Mouse (Mus musculus) left cerebral cortex, adult 9 months (tissue): Measurements from ENCODE around the gene Abcc1.

Source experiments
- DNase-seq, 2 experiments: peaks; one replicate each; pipeline ENCODE4 v3.0.0; 2022; ENCODE audit warnings: low spot score in 2 of 2

The Abcc1 gene

GRCm38 (mm10) chr16:14376352-14376751 is 15.0 kb downstream of the Abcc1 start:
- no peak for DNase-seq

- DNase-seq: peak; percentile 42 to 65
Observed at GRCm38 (mm10) chr16:14377321-14377720, 16.0 kb downstream of the Abcc1 start.

GRCm38 (mm10) chr16:14378654-14379053 is 17.3 kb downstream of the Abcc1 start:
- no peak for DNase-seq

- DNase-seq: no peak
Observed at GRCm38 (mm10) chr16:14379888-14380287, 18.5 kb downstream of the Abcc1 start.

- DNase-seq: no peak
Observed at GRCm38 (mm10) chr16:14381061-14381665, 19.8 kb downstream of the Abcc1 start.

GRCm38 (mm10) chr16:14399303-14399702 is 37.9 kb downstream of the Abcc1 start:
- DNase-seq: no peak

GRCm38 (mm10) chr16:14403507-14403906 is 42.1 kb downstream of the Abcc1 start:
- no peak for DNase-seq

GRCm38 (mm10) chr16:14405636-14406035 is 44.3 kb downstream of the Abcc1 start:
- no peak for DNase-seq

GRCm38 (mm10) chr16:14409124-14409523 is 47.8 kb downstream of the Abcc1 start:
- DNase-seq: no peak

- DNase-seq: no peak
Observed at GRCm38 (mm10) chr16:14409776-14410175, 48.4 kb downstream of the Abcc1 start.

GRCm38 (mm10) chr16:14410611-14411010 is 49.3 kb downstream of the Abcc1 start:
- no peak for DNase-seq

- DNase-seq: no peak
Observed at GRCm38 (mm10) chr16:14411156-14411555, 49.8 kb downstream of the Abcc1 start.

- no peak for DNase-seq
Observed at GRCm38 (mm10) chr16:14412551-14412950, 51.2 kb downstream of the Abcc1 start.

- no peak for DNase-seq
Observed at GRCm38 (mm10) chr16:14415206-14415605, 53.8 kb downstream of the Abcc1 start.

GRCm38 (mm10) chr16:14416957-14417618 is 55.7 kb downstream of the Abcc1 start:
- no peak for DNase-seq

GRCm38 (mm10) chr16:14420496-14421132 is 59.3 kb downstream of the Abcc1 start:
- no peak for DNase-seq

GRCm38 (mm10) chr16:14422081-14422480 is 60.7 kb downstream of the Abcc1 start:
- DNase-seq: no peak

GRCm38 (mm10) chr16:14429371-14429770 is 68.0 kb downstream of the Abcc1 start:
- DNase-seq: no peak

GRCm38 (mm10) chr16:14432996-14433395 is 71.6 kb downstream of the Abcc1 start:
- no peak for DNase-seq

GRCm38 (mm10) chr16:14435526-14435925 is 74.2 kb downstream of the Abcc1 start:
- no peak for DNase-seq

GRCm38 (mm10) chr16:14437446-14437982 is 76.2 kb downstream of the Abcc1 start:
- DNase-seq: no peak

GRCm38 (mm10) chr16:14438561-14438960 is 77.2 kb downstream of the Abcc1 start:
- DNase-seq: no peak

GRCm38 (mm10) chr16:14439081-14439480 is 77.7 kb downstream of the Abcc1 start:
- DNase-seq: no peak
